Mouse (Mus musculus) limb, embryonic 13.5 days (tissue): ENCODE measurements around the gene Hs6st3. TPM values are rescaled to one million over a fixed set of nuclear protein-coding genes. Genes with fewer than 3 reads are reported as not detected.

ENCODE experiments used
- ATAC-seq: fragments of 200-750 bp; cut with Nextera tagmentation; 2 replicates; pipeline ENCODE4 v1.8.0; 2017; ENCODE audit warnings: low read depth, moderate number of reproducible peaks, moderate TSS enrichment; ENCODE audit not compliant: low FRiP score
- H3K27ac ChIP-seq: fragments of 300-500 bp; sonication (generic); 2 replicates; pipeline ENCODE4 v1.5.1; 2015; ENCODE audit warnings: inconsistent platforms, mild to moderate bottlenecking, moderate library complexity
- H3K27me3 ChIP-seq: fragments of 300-500 bp; sonication (generic); 2 replicates; pipeline ENCODE4 v1.6.1; 2015; ENCODE audit warnings: mild to moderate bottlenecking, inconsistent platforms
- H3K36me3 ChIP-seq: fragments of 300-500 bp; sonication (generic); 2 replicates; pipeline ENCODE4 v1.6.1; 2015; ENCODE audit warnings: inconsistent platforms, mild to moderate bottlenecking, moderate library complexity
- H3K4me1 ChIP-seq: fragments of 300-500 bp; sonication (generic); 2 replicates; pipeline ENCODE4 v1.6.1; 2015; ENCODE audit warnings: inconsistent platforms
- H3K4me2 ChIP-seq: fragments of 300-500 bp; sonication (generic); replicated peaks from 2 replicates; pipeline ENCODE4 v1.6.1; 2015; ENCODE audit warnings: inconsistent platforms, mild to moderate bottlenecking, moderate library complexity
- H3K4me3 ChIP-seq: fragments of 300-500 bp; sonication (generic); 2 replicates; pipeline ENCODE4 v1.5.1; 2015; ENCODE audit warnings: moderate library complexity, mild to moderate bottlenecking, inconsistent platforms
- H3K9ac ChIP-seq: fragments of 300-500 bp; sonication (generic); 2 replicates; pipeline ENCODE4 v1.6.1; 2015; ENCODE audit warnings: mild to moderate bottlenecking, inconsistent platforms
- H3K9me3 ChIP-seq: fragments of 300-500 bp; sonication (generic); 2 replicates; pipeline ENCODE4 v1.6.1; 2016; ENCODE audit warnings: inconsistent platforms
- WGBS: fragments of 180-500 bp; shearing (Covaris S2); methylation state at CpG from one replicate; pipeline ENCODE4 v1.1.7; 2015; 5-methylcytosine and 5-hydroxymethylcytosine counted together
- polyA plus RNA-seq: library from polyadenylated mRNA; unstranded; fragments of >200 nt; fragmentation: Nextera tagmentation; extraction: Ambion mirVana; gene quantifications from 2 replicates; pipeline ENCODE4 v1.2.1, GENCODE M21; 2015

The Hs6st3 gene
- polyA plus RNA-seq, result 0.24 and 0.40 TPM in 2 replicates

DNA sequence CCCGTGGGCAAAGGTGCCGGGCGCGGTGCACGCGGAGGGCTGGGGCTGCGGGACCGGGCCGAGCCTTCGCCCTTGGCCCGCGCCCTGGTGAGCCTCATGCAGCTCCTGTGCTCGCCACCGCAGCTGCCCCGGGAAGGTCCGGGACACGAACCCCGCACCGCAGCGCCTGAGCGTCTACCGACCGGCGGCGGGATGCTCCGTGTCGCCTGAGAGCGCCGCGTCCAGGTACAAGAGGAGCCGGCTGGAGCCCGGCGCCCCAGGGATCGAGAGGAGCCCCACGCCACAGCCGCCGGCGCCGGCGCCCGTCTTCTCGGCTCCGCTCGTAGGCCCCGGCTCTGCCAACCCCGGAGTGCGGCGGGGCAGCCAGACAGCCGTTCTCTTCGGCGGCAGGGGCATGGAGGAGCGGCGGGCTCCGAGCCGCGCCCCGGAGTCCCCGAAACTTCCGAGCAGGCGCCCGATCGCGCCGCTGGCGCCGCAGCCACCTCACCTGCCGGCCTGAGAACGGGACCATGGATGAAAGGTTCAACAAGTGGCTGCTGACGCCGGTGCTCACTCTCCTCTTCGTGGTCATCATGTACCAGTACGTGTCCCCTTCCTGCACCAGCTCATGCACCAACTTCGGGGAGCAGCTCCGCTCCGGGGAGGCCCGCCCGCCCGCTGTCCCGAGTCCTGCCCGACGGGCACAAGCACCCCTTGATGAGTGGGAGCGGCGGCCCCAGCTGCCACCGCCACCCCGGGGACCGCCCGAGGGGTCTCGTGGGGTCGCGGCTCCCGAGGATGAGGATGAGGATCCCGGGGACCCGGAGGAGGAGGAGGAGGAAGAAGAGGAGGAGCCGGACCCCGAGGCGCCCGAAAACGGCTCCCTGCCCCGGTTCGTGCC lies at the start of gene Hs6st3:
Gene Hs6st3, plus strand, starts transcription at position 436 of the 880 bp plus-strand sequence.
- peaks cover 76% of the 10 kb centered on the region for H3K27me3 ChIP-seq

GRCm38 (mm10) chr14:119098851-119099569 lies 39.1 kb upstream of the Hs6st3 start, which contains the start of gene Uggt2:
Gene Uggt2 (minus strand): TSS chr14:119099430.
- WGBS, result under 1% methylated on average over 72 of the region's 72 CpGs
- H3K9ac ChIP-seq, result peak within 1 kb of the TSS; percentile 91

More for the DNA sequence above, at the start of gene Hs6st3:
- peak; percentile 30 for ATAC-seq
- no peaks in the 10 kb centered on the region for H3K36me3 ChIP-seq
- peak within 1 kb of the TSS; percentile 72 for H3K9ac ChIP-seq
- H3K9me3 ChIP-seq, result no peaks in the 10 kb centered on the region
- peaks cover 13% of the 10 kb centered on the region; the same call in 1 of the 2 replicates for H3K4me1 ChIP-seq
- no peak within 1 kb of the TSS for H3K27ac ChIP-seq
- peak within 1 kb of the TSS; percentile 96 for H3K4me2 ChIP-seq
- peak within 1 kb of the TSS; percentile 72 for H3K4me3 ChIP-seq
- WGBS, result under 1% methylated on average over 93 of the region's 100 CpGs

DNA sequence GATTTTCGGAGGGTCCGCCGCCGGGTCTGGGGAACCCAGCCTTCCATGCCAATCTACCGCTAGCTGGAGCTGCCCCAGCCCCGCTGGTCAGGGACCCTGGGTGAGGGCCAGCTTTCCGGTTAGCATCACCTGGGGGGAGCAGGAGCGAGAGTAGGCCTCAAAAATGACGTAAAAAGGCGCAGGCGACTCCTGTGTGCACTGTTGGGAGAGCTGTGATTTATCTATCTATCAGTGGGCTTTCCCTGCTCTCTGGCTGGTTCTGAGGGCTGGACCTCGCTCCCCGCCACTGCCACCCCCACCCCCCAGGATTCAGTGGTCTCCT lies 38.6 kb upstream of the Hs6st3 start:
- Histone ChIP-seq H3K9ac (peak overlapping the region; percentile 91), H3K27ac (peak overlapping the region; percentile 88), H3K36me3 (peaks cover 6% of the 10 kb centered on the region), H3K9me3 (no peaks in the 10 kb centered on the region), H3K27me3 (no peaks in the 10 kb centered on the region), H3K4me1 (peaks cover 17% of the 10 kb centered on the region), H3K4me2 (peak overlapping the region; percentile 81), H3K4me3 (peak overlapping the region; percentile 86)
- under 1% methylated on average over 13 of the region's 13 CpGs for WGBS
- peak; percentile 79 for ATAC-seq

More at GRCm38 (mm10) chr14:119098851-119099569, 39.1 kb upstream of the Hs6st3 start, which contains the start of gene Uggt2:
- no peaks in the 10 kb centered on the region for H3K27me3 ChIP-seq
- H3K36me3 ChIP-seq, result peaks cover 9% of the 10 kb centered on the region
- peak within 1 kb of the TSS; percentile 86 for H3K4me3 ChIP-seq
- H3K27ac ChIP-seq, result peak within 1 kb of the TSS; percentile 88
- H3K4me2 ChIP-seq, result peak within 1 kb of the TSS; percentile 81
- peaks cover 17% of the 10 kb centered on the region for H3K4me1 ChIP-seq
- H3K9me3 ChIP-seq, result no peaks in the 10 kb centered on the region
- ATAC-seq, result peak; percentile 95

GRCm38 (mm10) chr14:119107591-119107990 lies 30.6 kb upstream of the Hs6st3 start:
- H3K27me3 ChIP-seq, result no peaks in the 10 kb centered on the region
- no peaks in the 10 kb centered on the region for H3K36me3 ChIP-seq
- H3K9me3 ChIP-seq, result no peaks in the 10 kb centered on the region
- H3K4me2 ChIP-seq, result no peak overlapping the region
- H3K9ac ChIP-seq, result no peak overlapping the region
- ATAC-seq, result no peak
- WGBS, result 92% methylated on average over 8 of the region's 8 CpGs
- no peaks in the 10 kb centered on the region for H3K4me1 ChIP-seq
- H3K4me3 ChIP-seq, result no peak overlapping the region
- no peak overlapping the region for H3K27ac ChIP-seq

- ATAC-seq, result no peak
- no peaks in the 10 kb centered on the region for H3K27me3 ChIP-seq
- H3K4me3 ChIP-seq, result no peak overlapping the region
- no peaks in the 10 kb centered on the region for H3K4me1 ChIP-seq
- WGBS, result 78% methylated on average over 7 of the region's 7 CpGs
- H3K27ac ChIP-seq, result no peak overlapping the region
- no peaks in the 10 kb centered on the region for H3K36me3 ChIP-seq
- no peaks in the 10 kb centered on the region for H3K9me3 ChIP-seq
- no peak overlapping the region for H3K9ac ChIP-seq
- H3K4me2 ChIP-seq, result no peak overlapping the region
Measured at GRCm38 (mm10) chr14:119108776-119109301, 29.3 kb upstream of the Hs6st3 start.

- ATAC-seq, result no peak
- Histone ChIP-seq H3K4me3 (no peak overlapping the region), H3K9me3 (no peaks in the 10 kb centered on the region; the same call in 1 of the 2 replicates), H3K4me1 (no peaks in the 10 kb centered on the region), H3K27me3 (no peaks in the 10 kb centered on the region), H3K36me3 (no peaks in the 10 kb centered on the region), H3K27ac (no peak overlapping the region), H3K9ac (no peak overlapping the region), H3K4me2 (no peak overlapping the region)
- 76% methylated on average over 3 of the region's 3 CpGs for WGBS
Measured at GRCm38 (mm10) chr14:119109776-119110218, 28.3 kb upstream of the Hs6st3 start.

DNA sequence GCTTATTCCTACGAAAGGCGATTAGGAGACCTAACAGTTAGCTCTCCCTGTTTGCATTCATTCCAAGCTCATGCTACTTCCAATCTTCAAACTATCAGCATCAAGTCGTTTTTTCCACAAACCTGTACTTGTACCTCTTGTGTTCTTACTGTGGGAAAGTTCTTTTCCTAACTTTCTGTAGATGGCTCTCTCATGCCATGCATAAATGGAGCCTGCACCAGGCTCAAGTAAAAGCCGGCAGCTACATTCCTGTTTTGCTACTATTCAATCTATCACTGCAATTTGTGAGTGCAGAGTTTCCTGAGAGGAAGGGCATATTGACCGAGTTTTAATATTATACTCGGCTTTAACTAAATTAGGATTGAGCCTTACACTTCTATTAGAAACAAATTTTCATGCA lies 25.6 kb upstream of the Hs6st3 start:
- no peak for ATAC-seq
- H3K36me3 ChIP-seq, result no peaks in the 10 kb centered on the region
- H3K4me3 ChIP-seq, result no peak overlapping the region
- H3K27me3 ChIP-seq, result no peaks in the 10 kb centered on the region
- no peak overlapping the region for H3K4me2 ChIP-seq
- no peaks in the 10 kb centered on the region for H3K4me1 ChIP-seq
- H3K9me3 ChIP-seq, result no peaks in the 10 kb centered on the region; the same call in 1 of the 2 replicates
- no peak overlapping the region for H3K27ac ChIP-seq
- H3K9ac ChIP-seq, result no peak overlapping the region
- 62% methylated on average over 6 of the region's 6 CpGs for WGBS

DNA sequence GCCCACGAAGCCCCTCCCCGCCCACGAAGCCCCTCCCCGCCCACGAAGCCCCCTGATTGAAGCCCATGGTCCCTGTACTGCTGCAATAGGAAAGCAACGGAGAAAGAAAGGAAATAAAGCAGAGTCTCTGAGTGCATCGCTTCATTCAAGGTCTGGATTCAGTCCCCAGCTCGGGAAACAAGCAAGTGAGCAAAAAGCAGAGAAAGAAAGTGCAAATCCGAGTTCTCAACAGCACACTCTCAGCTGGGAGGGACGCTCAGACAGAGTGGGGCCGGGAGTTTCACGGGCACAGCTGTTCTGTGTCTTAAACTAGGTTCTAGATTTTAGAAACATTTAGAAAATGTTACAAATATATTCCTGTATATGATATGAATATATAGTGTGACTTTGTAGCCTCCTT lies 14.6 kb upstream of the Hs6st3 start:
- peak overlapping the region; percentile 60 for H3K4me2 ChIP-seq
- H3K4me1 ChIP-seq, result peaks cover 11% of the 10 kb centered on the region; the same call in 1 of the 2 replicates
- H3K9ac ChIP-seq, result peak overlapping the region; percentile 50
- no peaks in the 10 kb centered on the region for H3K9me3 ChIP-seq
- no peaks in the 10 kb centered on the region for H3K36me3 ChIP-seq
- peak overlapping the region; percentile 33; the same call in 1 of the 2 replicates for H3K27ac ChIP-seq
- peak overlapping the region; percentile 41 for H3K4me3 ChIP-seq
- 0 out of 2 replicates have a peak, but pooled peaks cover 3% of the 10 kb centered on the region for H3K27me3 ChIP-seq
- WGBS, result 6% methylated on average over 11 of the region's 12 CpGs
- ATAC-seq, result peak; percentile 68; the same call in 1 of the 2 replicates

- Histone ChIP-seq H3K4me3 (peak overlapping the region; percentile 41), H3K27ac (0 out of 2 replicates have a peak overlapping the region, but pooled peaks have one; percentile 33), H3K36me3 (no peaks in the 10 kb centered on the region), H3K9me3 (no peaks in the 10 kb centered on the region), H3K27me3 (0 out of 2 replicates have a peak, but pooled peaks cover 3% of the 10 kb centered on the region), H3K4me1 (peaks cover 11% of the 10 kb centered on the region; the same call in 1 of the 2 replicates), H3K4me2 (peak overlapping the region; percentile 60), H3K9ac (no peak overlapping the region)
- 23% methylated on average over 3 of the region's 3 CpGs for WGBS
- ATAC-seq, result peak; percentile 86; the same call in 1 of the 2 replicates
Measured at GRCm38 (mm10) chr14:119124061-119124460, 14.1 kb upstream of the Hs6st3 start.

GRCm38 (mm10) chr14:119125840-119126239 lies 12.3 kb upstream of the Hs6st3 start:
- WGBS, result 57% methylated on average over 4 of the region's 4 CpGs
- Histone ChIP-seq H3K9ac (no peak overlapping the region), H3K4me1 (peaks cover 11% of the 10 kb centered on the region; the same call in 1 of the 2 replicates), H3K27ac (no peak overlapping the region), H3K36me3 (no peaks in the 10 kb centered on the region), H3K9me3 (no peaks in the 10 kb centered on the region), H3K4me2 (no peak overlapping the region), H3K27me3 (0 out of 2 replicates have a peak, but pooled peaks cover 3% of the 10 kb centered on the region), H3K4me3 (no peak overlapping the region)
- no peak for ATAC-seq

- WGBS, result 89% methylated on average over 2 of the region's 2 CpGs
- Histone ChIP-seq H3K36me3 (no peaks in the 10 kb centered on the region), H3K9ac (no peak overlapping the region), H3K4me2 (no peak overlapping the region), H3K27me3 (0 out of 2 replicates have a peak, but pooled peaks cover 3% of the 10 kb centered on the region), H3K9me3 (no peaks in the 10 kb centered on the region), H3K4me3 (no peak overlapping the region), H3K4me1 (peaks cover 11% of the 10 kb centered on the region; the same call in 1 of the 2 replicates), H3K27ac (no peak overlapping the region)
- peak; percentile 13; the same call in 1 of the 2 replicates for ATAC-seq
Measured at GRCm38 (mm10) chr14:119127330-119127729, 10.8 kb upstream of the Hs6st3 start.
